Mouse (Mus musculus) liver, embryonic 14.5 days (tissue): ENCODE data around the gene Cacnb4. TPM values are rescaled to one million over a fixed set of nuclear protein-coding genes. Genes with fewer than 3 reads are reported as not detected.

ENCODE experiments used
- ATAC-seq: fragments of 200-750 bp; cut with Nextera tagmentation; 2 replicates; pipeline ENCODE4 v1.8.0; 2017; ENCODE audit warnings: moderate number of reproducible peaks, mild to moderate bottlenecking, moderate library complexity; ENCODE audit not compliant: insufficient read depth
- DNase-seq, 3 experiments: peaks; one replicate each; pipeline ENCODE4 v3.0.0-alpha.2; 2012 to 2013; ENCODE audit warnings: low read depth in 3 of 3, low spot score in 3 of 3
- H3K27ac ChIP-seq: fragments of 300-500 bp; sonication (generic); 2 replicates; pipeline ENCODE4 v1.5.1; 2014; ENCODE audit warnings: moderate library complexity, mild to moderate bottlenecking, control low read depth, inconsistent platforms
- H3K27me3 ChIP-seq: fragments of 300-500 bp; sonication (generic); 2 replicates; pipeline ENCODE4 v1.6.1; 2014; ENCODE audit warnings: mild to moderate bottlenecking, low read length, moderate library complexity; ENCODE audit not compliant: control insufficient read depth, insufficient read depth
- H3K36me3 ChIP-seq: fragments of 300-500 bp; sonication (generic); replicated peaks from 2 replicates; pipeline ENCODE4 v1.6.1; 2014; ENCODE audit warnings: low read depth; ENCODE audit not compliant: control insufficient read depth, insufficient read depth
- H3K4me1 ChIP-seq, 2 experiments: fragments of 200-500 bp in 1 of 2; fragments of 300-500 bp in 1 of 2; sonication (generic) in 1 of 2; replicated peaks; 2 replicates each; pipeline ENCODE4 v1.6.1; 2012 to 2014; ENCODE audit warnings: antibody characterized with exemption in 1 of 2, inconsistent platforms in 1 of 2, low read length in 1 of 2; ENCODE audit not compliant: control insufficient read depth in 2 of 2, insufficient read depth in 2 of 2
- H3K4me2 ChIP-seq: fragments of 300-500 bp; sonication (generic); 2 replicates; pipeline ENCODE4 v1.6.1; 2014; ENCODE audit warnings: low read depth, mild to moderate bottlenecking, control low read depth, moderate library complexity
- H3K4me3 ChIP-seq, 2 experiments: fragments of 200-500 bp in 1 of 2; fragments of 300-500 bp in 1 of 2; sonication (generic) in 1 of 2; 2 replicates each; pipeline ENCODE4 v1.5.1; 2012 to 2014; ENCODE audit warnings: low read depth in 2 of 2, low read length in 2 of 2, mild to moderate bottlenecking in 2 of 2, control low read depth in 1 of 2, inconsistent platforms in 1 of 2, moderate library complexity in 1 of 2; ENCODE audit not compliant: insufficient read depth in 1 of 2
- H3K9ac ChIP-seq: fragments of 300-500 bp; sonication (generic); replicated peaks from 2 replicates; pipeline ENCODE4 v1.6.1; 2014; ENCODE audit warnings: mild to moderate bottlenecking, control low read depth, moderate library complexity
- H3K9me3 ChIP-seq: fragments of 300-500 bp; sonication (generic); 2 replicates; pipeline ENCODE4 v1.6.1; 2016; ENCODE audit warnings: low read length, mixed read lengths; ENCODE audit not compliant: control insufficient read depth
- CTCF ChIP-seq: IDR thresholded peaks from 2 replicates; pipeline ENCODE4 v1.5.1; 2016; ENCODE audit warnings: antibody characterized with exemption, low read depth, control low read depth
- EP300 ChIP-seq: IDR thresholded peaks from 2 replicates; pipeline ENCODE4 v1.6.1; 2016; ENCODE audit warnings: antibody characterized with exemption, low read depth
- WGBS: fragments of 180-500 bp; shearing (Covaris S2); extraction: QIAGEN DNeasy Blood & Tissue Kit; methylation state at CpG from one replicate; pipeline ENCODE4 v1.1.7; 2014; ENCODE audit not compliant: insufficient replicate concordance; 5-methylcytosine and 5-hydroxymethylcytosine counted together
- polyA plus RNA-seq, 2 experiments: library from polyadenylated mRNA; depleted of rRNA in 1 of 2; stranded (reverse) in 1 of 2; unstranded in 1 of 2; fragments of >200 nt; fragmentation: Nextera tagmentation in 1 of 2; extraction: Ambion mirVana in 1 of 2; gene quantifications; 2 replicates each; pipeline versions ENCODE4 v1.2.1 to v1.2.3; 2012 to 2014

The Cacnb4 gene
- polyA plus RNA-seq, 2 experiments, result 0.06 to 0.19 TPM

- Histone ChIP-seq H3K27ac (no peak overlapping the region), H3K4me1 (peaks cover 6 to 29% of the 10 kb centered on the region in 2 experiments), H3K27me3 (no peaks in the 10 kb centered on the region), H3K36me3 (no peaks in the 10 kb centered on the region), H3K9me3 (no peaks in the 10 kb centered on the region), H3K4me2 (no peak overlapping the region), H3K9ac (no peak overlapping the region), H3K4me3 (no peak overlapping the region)
- DNase-seq (no peak), ATAC-seq (no peak)
- TF ChIP-seq CTCF, result no peak
- no peak for TF ChIP-seq EP300
- 71% methylated on average over 2 of the region's 2 CpGs for WGBS
Measured at GRCm38 (mm10) chr2:52576546-52576945, 100.1 kb downstream of the Cacnb4 start.

- Histone ChIP-seq H3K27me3 (no peaks in the 10 kb centered on the region), H3K36me3 (no peaks in the 10 kb centered on the region), H3K4me2 (no peak overlapping the region; the same call in 1 of the 2 replicates), H3K4me3 (no peak overlapping the region), H3K4me1 (peaks cover 15 to 37% of the 10 kb centered on the region in 2 experiments), H3K9ac (no peak overlapping the region), H3K9me3 (no peaks in the 10 kb centered on the region), H3K27ac (no peak overlapping the region)
- whole genome bisulfite sequencing, result 46% methylated on average over 10 of the region's 10 CpGs
- TF ChIP-seq EP300 (no peak), CTCF (no peak)
- DNase-seq (no peak), ATAC-seq (no peak)
Measured at GRCm38 (mm10) chr2:52575637-52576175, 100.9 kb downstream of the Cacnb4 start.

DNA sequence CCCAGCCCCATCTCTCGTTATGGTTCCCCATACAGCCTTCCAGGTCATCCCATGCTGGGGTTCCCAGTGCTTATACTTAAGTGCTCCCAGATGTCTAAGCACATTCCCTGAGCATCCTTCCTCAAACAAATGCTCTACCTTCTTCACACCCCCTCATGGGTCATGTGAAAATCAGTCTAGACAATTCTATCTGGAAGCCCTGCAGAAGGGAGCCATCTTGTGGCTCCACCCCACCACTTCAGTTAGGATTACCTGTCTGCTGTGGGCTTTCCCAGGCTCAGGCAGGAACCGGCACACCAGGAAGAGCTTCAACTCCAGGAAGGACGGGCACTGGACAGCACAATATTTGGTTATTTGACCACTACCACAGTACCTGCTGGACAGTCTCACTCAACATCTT, 101.7 kb downstream of the Cacnb4 start:
- Histone ChIP-seq H3K9ac (no peak overlapping the region), H3K27me3 (no peaks in the 10 kb centered on the region), H3K4me2 (no peak overlapping the region), H3K36me3 (no peaks in the 10 kb centered on the region), H3K4me1 (peaks cover 21 to 44% of the 10 kb centered on the region in 2 experiments), H3K9me3 (no peaks in the 10 kb centered on the region), H3K4me3 (no peak overlapping the region), H3K27ac (no peak overlapping the region)
- ATAC-seq, result no peak
- no peak for DNase-seq
- 73% methylated on average over 3 of the region's 3 CpGs for WGBS
- TF ChIP-seq CTCF, result peak; percentile 48
- TF ChIP-seq EP300, result no peak

- Histone ChIP-seq H3K36me3 (no peaks in the 10 kb centered on the region), H3K9me3 (no peaks in the 10 kb centered on the region), H3K27me3 (no peaks in the 10 kb centered on the region), H3K4me2 (peak overlapping the region; percentile 40), H3K9ac (no peak overlapping the region), H3K27ac (no peak overlapping the region), H3K4me3 (no peak overlapping the region), H3K4me1 (peaks cover 21 to 44% of the 10 kb centered on the region in 2 experiments)
- no peak for TF ChIP-seq EP300
- no peak for TF ChIP-seq CTCF
- DNase-seq, result no peak
- 50% methylated on average over 6 of the region's 6 CpGs for WGBS
- no peak for ATAC-seq
Measured at GRCm38 (mm10) chr2:52572221-52572620, 104.4 kb downstream of the Cacnb4 start.

DNA sequence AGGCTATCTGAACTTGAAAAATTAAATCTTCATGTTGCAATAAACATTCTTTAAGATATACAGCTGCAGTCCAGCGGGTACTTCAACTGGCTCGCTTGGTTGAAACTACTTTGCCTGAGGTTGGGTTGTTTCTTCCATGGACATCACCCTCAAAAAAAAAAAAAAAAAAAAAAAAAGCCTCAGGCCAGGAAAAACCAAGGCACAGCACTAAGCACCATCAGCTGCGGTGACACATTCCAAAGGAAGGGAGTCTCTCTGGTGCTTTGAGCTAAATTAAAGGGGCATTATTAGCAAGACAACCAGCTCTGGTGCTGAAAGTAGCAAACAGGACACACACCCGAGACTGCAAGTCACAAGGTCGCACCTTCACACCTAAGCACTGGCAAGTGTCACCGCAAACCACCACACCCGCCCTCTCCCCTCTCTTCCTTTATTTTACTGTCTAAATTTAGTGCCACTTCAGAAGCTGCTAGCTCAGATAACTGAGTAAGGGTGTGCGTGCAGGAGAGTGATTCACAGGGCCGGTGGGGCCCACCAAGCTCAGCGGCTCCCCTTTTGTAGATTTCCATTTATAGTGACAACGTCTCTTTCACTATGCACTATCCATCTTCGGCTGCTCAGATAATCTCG, 105.2 kb downstream of the Cacnb4 start:
- ATAC-seq, result peak; percentile 87
- Histone ChIP-seq H3K27ac (no peak overlapping the region), H3K4me3 (no peak overlapping the region)

More for the DNA sequence above, 105.2 kb downstream of the Cacnb4 start:
- H3K9me3 ChIP-seq, result no peaks in the 10 kb centered on the region
- TF ChIP-seq CTCF, result no peak
- TF ChIP-seq EP300, result peak; percentile 75
- no peaks in the 10 kb centered on the region for H3K36me3 ChIP-seq
- H3K4me2 ChIP-seq, result peak overlapping the region; percentile 40
- H3K27me3 ChIP-seq, result no peaks in the 10 kb centered on the region
- peak; percentile 24 to 41 (median 31) for DNase-seq
- H3K9ac ChIP-seq, result 0 out of 2 replicates have a peak overlapping the region, but pooled peaks have one; percentile 7
- peaks cover 21 to 42% of the 10 kb centered on the region in 2 experiments for H3K4me1 ChIP-seq
- WGBS, result 18% methylated on average over 13 of the region's 13 CpGs
